Mouse (Mus musculus): Measurements from ENCODE around the gene Mpdu1.
"Not testable (repeated sequence)": the region's sequence is repeated elsewhere in the genome, so short reads cannot be mapped to it uniquely, and the experiment has no call there.

The Mpdu1 gene

GRCm38 (mm10) chr11:69662213-69662966, at the start of gene Mpdu1:
Mpdu1 (minus strand) TSS chr11:69662642.
- peak; percentile 98 for DNase-seq (ENCODE audit: low read depth, low spot score)

GRCm38 (mm10) chr11:69711082-69711481, 48.6 kb upstream of the Mpdu1 start:
- DNase-seq (ENCODE audit: low read depth, low spot score) = peak; percentile 63

DNA sequence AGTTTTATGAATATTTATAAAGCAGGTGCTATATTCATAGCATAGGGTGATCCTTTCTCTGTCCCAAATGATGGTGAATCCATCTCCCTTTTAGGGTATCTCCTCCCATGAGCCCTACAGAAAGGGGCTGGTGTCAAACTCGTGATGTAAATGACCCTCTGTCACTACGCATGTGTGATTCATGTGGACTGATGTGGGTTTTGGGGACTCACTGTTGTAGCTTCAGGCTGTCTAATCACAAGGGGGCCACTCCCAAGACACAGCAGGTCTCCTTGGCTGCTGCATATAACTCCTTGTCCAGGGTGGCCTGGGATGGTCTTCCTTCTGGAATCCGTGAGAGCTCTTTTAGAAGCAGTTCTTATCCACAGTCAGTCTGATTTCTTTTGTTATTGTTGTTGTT, 48.0 kb upstream of the Mpdu1 start:
- peak; percentile 51 for DNase-seq (ENCODE audit: low read depth, low spot score)

GRCm38 (mm10) chr11:69709554-69710446, 47.4 kb upstream of the Mpdu1 start:
- DNase-seq (ENCODE audit: low read depth, low spot score) = peak; percentile 38

- DNase-seq (ENCODE audit: low read depth, low spot score) = peak; percentile 72
Observed at GRCm38 (mm10) chr11:69708614-69709265, 46.3 kb upstream of the Mpdu1 start.

DNA sequence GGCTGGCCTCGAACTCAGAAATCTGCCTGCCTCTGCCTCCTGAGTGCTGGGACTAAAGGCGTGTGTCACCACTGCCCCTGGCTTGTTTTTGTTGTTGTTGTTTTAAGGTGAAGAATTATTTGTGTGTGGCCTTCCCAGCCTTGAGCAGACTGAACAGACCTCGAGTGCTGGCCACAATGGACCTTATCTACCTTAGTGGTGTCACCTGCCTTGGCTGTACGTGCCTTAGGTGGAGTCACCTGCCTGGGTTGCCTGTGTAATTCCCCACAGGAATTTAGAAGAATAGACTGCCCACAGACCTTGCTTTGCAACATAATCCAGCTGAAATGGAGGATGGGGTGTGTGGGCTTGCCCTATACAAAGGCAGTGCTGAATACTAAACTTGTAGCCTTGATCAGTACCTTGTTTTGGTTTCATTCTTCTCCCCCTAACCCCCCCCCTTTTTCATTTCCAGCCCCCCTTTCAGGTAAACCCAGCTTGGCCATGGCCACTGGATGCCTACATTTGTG, 45.5 kb upstream of the Mpdu1 start:
- peak; percentile 73 for DNase-seq (ENCODE audit: low read depth, low spot score)

DNA sequence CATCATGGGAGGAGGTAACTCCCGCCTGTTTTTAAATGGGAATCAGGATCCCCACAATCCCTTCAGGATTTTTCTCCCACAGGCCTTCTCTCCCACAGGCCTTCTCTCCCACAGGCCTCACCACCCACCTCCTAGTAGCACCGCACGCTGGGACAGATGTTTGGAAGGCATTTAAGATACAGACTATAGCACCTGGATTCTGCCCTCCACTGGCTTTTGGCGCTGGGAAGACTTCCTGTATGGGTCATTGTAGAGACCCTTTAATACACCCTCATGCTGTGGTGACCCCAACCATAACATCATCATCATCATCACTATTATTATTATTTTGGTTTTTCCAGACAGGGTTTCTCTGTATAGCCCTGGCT, 45.0 kb upstream of the Mpdu1 start:
- no peak for DNase-seq (ENCODE audit: low read depth, low spot score)

- DNase-seq (ENCODE audit: low read depth, low spot score) = no peak
Observed at GRCm38 (mm10) chr11:69706775-69707479, 44.5 kb upstream of the Mpdu1 start.

- DNase-seq (ENCODE audit: low read depth, low spot score) = peak; percentile 77
Observed at GRCm38 (mm10) chr11:69704613-69705010, 42.2 kb upstream of the Mpdu1 start.

GRCm38 (mm10) chr11:69703814-69704612, 41.6 kb upstream of the Mpdu1 start:
- DNase-seq (ENCODE audit: low read depth, low spot score) = peak; percentile 94

DNA sequence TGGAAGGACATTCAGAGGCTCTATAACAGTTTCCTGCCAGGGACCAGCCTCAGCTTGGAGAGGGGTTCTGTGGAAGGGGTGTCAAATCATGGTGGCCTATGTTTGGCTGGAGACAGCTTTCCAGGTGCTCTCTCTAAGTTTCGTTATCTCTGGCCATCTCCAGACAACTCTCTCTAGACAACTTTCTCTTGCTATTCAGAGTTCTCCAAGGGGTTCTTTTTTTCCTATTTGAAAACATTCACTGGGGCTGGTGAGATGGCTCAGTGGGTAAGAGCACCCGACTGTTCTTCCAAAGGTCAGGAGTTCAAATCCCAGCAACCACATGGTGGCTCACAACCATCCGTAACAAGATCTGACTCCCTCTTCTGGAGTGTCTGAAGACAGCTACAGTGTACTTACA, 40.9 kb upstream of the Mpdu1 start:
- peak; percentile 64 for DNase-seq (ENCODE audit: low read depth, low spot score)

DNA sequence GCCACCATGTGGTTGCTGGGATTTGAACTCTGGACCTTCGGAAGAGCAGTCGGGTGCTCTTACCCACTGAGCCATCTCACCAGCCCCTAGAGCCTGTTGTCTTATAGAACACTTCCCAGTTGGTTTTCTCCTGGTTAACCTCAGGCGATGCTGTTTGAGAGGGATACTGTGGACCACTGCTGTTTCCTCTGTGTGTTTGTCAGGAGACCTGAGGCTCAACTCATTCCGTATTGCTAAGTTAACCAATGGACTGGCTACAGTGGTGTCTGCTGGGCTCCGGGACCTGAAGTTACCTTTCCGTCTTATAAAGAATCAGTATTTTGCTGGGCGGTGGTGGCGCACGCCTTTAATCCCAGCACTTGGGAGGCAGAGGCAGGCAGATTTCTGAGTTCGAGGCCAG, 40.4 kb upstream of the Mpdu1 start:
- not testable (repeated sequence) for DNase-seq (ENCODE audit: low read depth, low spot score)

- no peak for DNase-seq (ENCODE audit: low read depth, low spot score)
Observed at GRCm38 (mm10) chr11:69699595-69699994, 37.2 kb upstream of the Mpdu1 start.

DNA sequence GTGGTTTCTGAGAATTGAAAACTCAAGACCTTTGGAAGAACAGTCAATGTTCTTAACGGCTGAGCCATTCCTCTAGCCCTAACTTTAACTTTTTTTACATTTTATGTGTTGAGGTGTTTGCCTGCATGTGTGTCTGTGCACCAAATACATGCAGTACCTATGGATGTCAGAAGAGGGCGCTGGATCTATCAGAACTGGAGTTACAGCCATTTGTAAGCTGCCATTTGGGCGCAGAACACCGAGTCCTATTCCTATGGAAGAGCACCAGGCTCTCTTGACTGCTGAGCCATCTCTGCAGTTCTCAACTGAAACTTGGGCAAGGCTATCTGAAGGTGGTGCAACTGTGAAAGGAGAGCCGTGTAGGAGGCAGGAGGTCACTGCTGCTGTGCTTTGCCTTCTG, 36.1 kb upstream of the Mpdu1 start:
- DNase-seq (ENCODE audit: low read depth, low spot score) = peak; percentile 90

GRCm38 (mm10) chr11:69697396-69697795, 35.0 kb upstream of the Mpdu1 start:
- DNase-seq (ENCODE audit: low read depth, low spot score) = no peak

- DNase-seq (ENCODE audit: low read depth, low spot score) = no peak
Observed at GRCm38 (mm10) chr11:69695361-69696181, 33.1 kb upstream of the Mpdu1 start, which contains the start of the genes Tnfsf12 and Tnfsfm13. Tnfsf12 (minus strand) TSS chr11:69695849. Tnfsfm13 (minus strand) TSS chr11:69696098.

DNA sequence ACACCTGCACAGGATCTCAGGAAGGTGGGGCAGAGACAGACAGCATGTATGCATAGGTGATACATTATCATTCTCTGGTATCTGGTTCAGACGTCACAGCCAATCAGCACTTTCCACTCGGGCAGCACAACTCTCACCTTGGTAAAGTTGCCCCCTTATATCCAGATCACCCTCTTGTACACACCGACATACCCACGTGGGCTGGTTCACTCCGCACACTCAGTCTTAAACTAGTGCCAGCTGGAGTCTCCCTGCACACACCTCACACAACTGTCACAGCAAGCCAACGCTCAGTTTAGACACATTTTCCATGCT, 32.6 kb upstream of the Mpdu1 start:
- no peak for DNase-seq (ENCODE audit: low read depth, low spot score)

GRCm38 (mm10) chr11:69693421-69693965, 31.1 kb upstream of the Mpdu1 start:
- no peak for DNase-seq (ENCODE audit: low read depth, low spot score)

- no peak for DNase-seq (ENCODE audit: low read depth, low spot score)
Observed at GRCm38 (mm10) chr11:69692863-69693262, 30.4 kb upstream of the Mpdu1 start.

All from ES-CJ7 (cell line).